Mouse (Mus musculus): ENCODE measurements around the gene Pim3.
A peak's percentile ranks its signal among the peaks of the same experiment; 100 is the strongest.

DNA sequence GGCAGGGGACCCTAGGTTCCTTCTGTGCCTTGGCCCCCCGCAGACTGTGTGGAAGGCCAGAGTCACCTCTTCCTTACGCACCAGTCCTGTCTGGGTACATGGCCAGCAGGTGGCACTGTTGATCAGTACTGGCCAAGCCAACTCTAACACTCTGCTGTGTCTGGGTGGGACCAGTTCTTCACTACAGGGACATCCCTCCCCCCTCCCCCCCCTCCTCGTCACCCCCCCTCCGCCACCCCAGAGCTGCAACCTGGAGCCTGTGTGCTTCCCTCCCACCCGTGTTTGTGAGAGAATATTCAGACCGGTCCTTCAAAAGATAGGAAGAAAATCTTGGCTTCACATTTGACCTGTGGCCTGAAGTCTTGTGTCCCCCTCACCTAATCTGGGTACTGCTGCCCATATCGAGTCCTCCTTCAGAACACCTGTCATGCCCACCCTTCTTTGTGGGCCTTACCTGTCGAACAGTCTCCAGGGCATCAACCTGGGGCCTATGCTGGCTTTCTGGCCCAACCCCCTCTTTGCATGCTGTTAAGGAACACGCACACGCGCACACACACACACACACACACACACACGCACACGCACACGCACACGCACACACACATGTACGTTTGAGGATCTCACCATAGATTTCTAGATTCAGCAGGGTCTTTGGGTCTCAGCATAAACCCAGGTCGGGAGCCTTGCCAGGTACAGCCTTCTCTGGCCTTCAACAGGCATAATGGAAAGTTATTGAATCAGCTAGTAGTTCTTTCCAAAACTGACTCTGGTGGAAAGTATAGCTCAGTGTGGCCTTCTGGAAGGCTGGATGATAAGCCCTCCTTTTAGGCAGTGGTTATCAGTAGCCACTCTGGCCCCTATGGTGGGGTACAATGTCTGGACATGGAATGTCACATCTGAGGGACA is 32.9 kb upstream of the Pim3 start:
- TF ChIP-seq POLR2A (IDR thresholded peaks at IDR 0.05; ENCODE audit: borderline replicate concordance, control insufficient read depth, low read depth, low read length) (no peak), CTCF (IDR thresholded peaks at IDR 0.05; ENCODE audit: control insufficient read depth, insufficient read depth, low read length) (peak; percentile 99)
